Mouse (Mus musculus): ENCODE measurements around the gene Phf5a.

DNA sequence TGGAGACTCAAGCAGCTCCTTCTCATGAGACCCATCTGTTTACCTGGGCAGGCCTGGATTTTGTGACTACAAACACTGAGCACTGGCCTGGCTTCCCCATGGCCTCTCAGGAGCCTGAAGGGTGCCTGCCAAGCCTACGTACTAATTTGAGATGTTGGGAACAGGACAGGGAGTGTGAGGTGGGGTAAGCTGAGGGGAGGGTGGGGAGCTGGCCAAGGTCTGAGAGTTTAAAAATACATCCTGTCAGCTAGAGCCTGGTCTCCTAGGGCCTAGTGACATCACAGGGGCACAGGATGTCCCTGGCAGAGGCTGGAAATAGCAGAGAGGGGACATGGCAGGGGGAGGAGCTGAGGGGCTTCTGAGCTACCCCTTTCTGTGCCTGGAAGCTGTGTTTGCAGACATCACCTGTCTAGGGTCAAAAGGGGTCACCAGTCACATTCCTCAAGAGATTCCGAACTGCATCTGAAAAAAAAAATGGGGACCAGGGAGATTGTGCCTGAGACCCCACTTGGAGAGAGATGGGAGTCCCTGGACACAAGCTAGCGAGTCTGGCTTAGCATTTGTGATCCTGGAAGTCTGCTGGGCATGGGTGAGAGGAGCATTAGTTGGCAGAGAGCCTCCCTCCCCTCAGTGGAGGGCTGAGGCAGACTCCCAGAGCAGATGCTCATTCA, 37.4 kb downstream of the Phf5a start:
- TF ChIP-seq CTCF (IDR thresholded peaks at IDR 0.05; ENCODE audit: control insufficient read depth, insufficient read depth, insufficient replicate concordance, low read depth, low read length), result no peak
- no peak for TF ChIP-seq POLR2A (IDR thresholded peaks at IDR 0.05; ENCODE audit: control insufficient read depth, low read depth, low read length)

Data from testis, adult 2 months (tissue).